Mouse (Mus musculus): ENCODE measurements around the gene Myo1d. TPM values are rescaled to one million over a fixed set of nuclear protein-coding genes. Genes with fewer than 3 reads are reported as not detected.

The Myo1d gene
- polyA plus RNA-seq, 1 experiment from 2014 or later, result 2.1 TPM

GRCm38 (mm10) chr11:80719014-80719413 is 60.8 kb downstream of the Myo1d start:
- no peaks in the 10 kb centered on the region for H3K9me3 ChIP-seq (ENCODE audit: control insufficient read depth, low read length)
- no peaks in the 10 kb centered on the region for H3K27me3 ChIP-seq (replicated peaks; ENCODE audit: control insufficient read depth, insufficient read depth, low read length)
- no peak overlapping the region for H3K9ac ChIP-seq (ENCODE audit: low read depth, low read length)
- no peak overlapping the region for H3K4me2 ChIP-seq (ENCODE audit: low read length)
- whole genome bisulfite sequencing, result 87% methylated on average over 1 of the region's 1 CpGs
- no peak for ATAC-seq
- no peak overlapping the region for H3K27ac ChIP-seq (ENCODE audit: low read depth, low read length)
- H3K4me3 ChIP-seq (ENCODE audit: low read length), result no peak overlapping the region
- no peaks in the 10 kb centered on the region for H3K4me1 ChIP-seq (ENCODE audit: control insufficient read depth, insufficient read depth, low read depth, low read length)
- H3K36me3 ChIP-seq (ENCODE audit: control insufficient read depth, insufficient read depth, low read length), result no peaks in the 10 kb centered on the region

GRCm38 (mm10) chr11:80718036-80718435 is 61.8 kb downstream of the Myo1d start:
- H3K27me3 ChIP-seq (replicated peaks; ENCODE audit: control insufficient read depth, insufficient read depth, low read length), result no peaks in the 10 kb centered on the region
- H3K4me3 ChIP-seq (ENCODE audit: low read length), result no peak overlapping the region
- no peak overlapping the region for H3K9ac ChIP-seq (ENCODE audit: low read depth, low read length)
- H3K27ac ChIP-seq (ENCODE audit: low read depth, low read length), result no peak overlapping the region
- ATAC-seq, result no peak
- H3K4me2 ChIP-seq (ENCODE audit: low read length), result no peak overlapping the region
- H3K36me3 ChIP-seq (ENCODE audit: control insufficient read depth, insufficient read depth, low read length), result no peaks in the 10 kb centered on the region
- no peaks in the 10 kb centered on the region for H3K4me1 ChIP-seq (ENCODE audit: control insufficient read depth, insufficient read depth, low read depth, low read length)
- H3K9me3 ChIP-seq (ENCODE audit: control insufficient read depth, low read length), result no peaks in the 10 kb centered on the region

GRCm38 (mm10) chr11:80715115-80715514 is 64.7 kb downstream of the Myo1d start:
- Histone ChIP-seq H3K4me3 (ENCODE audit: low read length) (no peak overlapping the region), H3K27me3 (replicated peaks; ENCODE audit: control insufficient read depth, insufficient read depth, low read length) (no peaks in the 10 kb centered on the region), H3K27ac (ENCODE audit: low read depth, low read length) (no peak overlapping the region), H3K36me3 (ENCODE audit: control insufficient read depth, insufficient read depth, low read length) (no peaks in the 10 kb centered on the region), H3K9ac (ENCODE audit: low read depth, low read length) (no peak overlapping the region), H3K9me3 (ENCODE audit: control insufficient read depth, low read length) (no peaks in the 10 kb centered on the region), H3K4me1 (ENCODE audit: control insufficient read depth, insufficient read depth, low read depth, low read length) (no peaks in the 10 kb centered on the region), H3K4me2 (ENCODE audit: low read length) (no peak overlapping the region)
- WGBS, result 78% methylated on average over 2 of the region's 2 CpGs
- no peak for ATAC-seq

- Histone ChIP-seq H3K4me3 (ENCODE audit: low read length) (no peak overlapping the region), H3K9me3 (ENCODE audit: control insufficient read depth, low read length) (no peaks in the 10 kb centered on the region), H3K27me3 (replicated peaks; ENCODE audit: control insufficient read depth, insufficient read depth, low read length) (no peaks in the 10 kb centered on the region), H3K9ac (ENCODE audit: low read depth, low read length) (no peak overlapping the region), H3K36me3 (ENCODE audit: control insufficient read depth, insufficient read depth, low read length) (no peaks in the 10 kb centered on the region), H3K4me1 (ENCODE audit: control insufficient read depth, insufficient read depth, low read depth, low read length) (no peaks in the 10 kb centered on the region), H3K27ac (ENCODE audit: low read depth, low read length) (no peak overlapping the region), H3K4me2 (ENCODE audit: low read length) (no peak overlapping the region)
- no peak for ATAC-seq
- 87% methylated on average over 1 of the region's 1 CpGs for WGBS
Observed at GRCm38 (mm10) chr11:80713705-80714104, 66.1 kb downstream of the Myo1d start.

- 73% methylated on average over 3 of the region's 3 CpGs for WGBS
- no peak for ATAC-seq
Observed at GRCm38 (mm10) chr11:80712201-80712600, 67.6 kb downstream of the Myo1d start.

GRCm38 (mm10) chr11:80711336-80711735 is 68.5 kb downstream of the Myo1d start:
- Histone ChIP-seq H3K9me3 (ENCODE audit: control insufficient read depth, low read length) (no peaks in the 10 kb centered on the region), H3K4me3 (ENCODE audit: low read length) (no peak overlapping the region), H3K27me3 (replicated peaks; ENCODE audit: control insufficient read depth, insufficient read depth, low read length) (no peaks in the 10 kb centered on the region), H3K9ac (ENCODE audit: low read depth, low read length) (no peak overlapping the region), H3K36me3 (ENCODE audit: control insufficient read depth, insufficient read depth, low read length) (no peaks in the 10 kb centered on the region), H3K4me2 (ENCODE audit: low read length) (no peak overlapping the region), H3K27ac (ENCODE audit: low read depth, low read length) (no peak overlapping the region), H3K4me1 (ENCODE audit: control insufficient read depth, insufficient read depth, low read depth, low read length) (no peaks in the 10 kb centered on the region)
- 71% methylated on average over 6 of the region's 6 CpGs for WGBS
- ATAC-seq, result no peak

More at GRCm38 (mm10) chr11:80712201-80712600, 67.6 kb downstream of the Myo1d start:
- Histone ChIP-seq H3K9me3 (ENCODE audit: control insufficient read depth, low read length) (no peaks in the 10 kb centered on the region), H3K4me2 (ENCODE audit: low read length) (no peak overlapping the region), H3K27ac (ENCODE audit: low read depth, low read length) (no peak overlapping the region), H3K9ac (ENCODE audit: low read depth, low read length) (no peak overlapping the region), H3K4me1 (ENCODE audit: control insufficient read depth, insufficient read depth, low read depth, low read length) (no peaks in the 10 kb centered on the region), H3K4me3 (ENCODE audit: low read length) (no peak overlapping the region), H3K27me3 (replicated peaks; ENCODE audit: control insufficient read depth, insufficient read depth, low read length) (no peaks in the 10 kb centered on the region), H3K36me3 (ENCODE audit: control insufficient read depth, insufficient read depth, low read length) (no peaks in the 10 kb centered on the region)

GRCm38 (mm10) chr11:80700611-80701010 is 79.2 kb downstream of the Myo1d start:
- no peaks in the 10 kb centered on the region for H3K4me1 ChIP-seq (ENCODE audit: control insufficient read depth, insufficient read depth, low read depth, low read length)
- no peak overlapping the region for H3K9ac ChIP-seq (ENCODE audit: low read depth, low read length)
- H3K27me3 ChIP-seq (replicated peaks; ENCODE audit: control insufficient read depth, insufficient read depth, low read length), result no peaks in the 10 kb centered on the region
- H3K9me3 ChIP-seq (ENCODE audit: control insufficient read depth, low read length), result no peaks in the 10 kb centered on the region
- no peaks in the 10 kb centered on the region for H3K36me3 ChIP-seq (ENCODE audit: control insufficient read depth, insufficient read depth, low read length)
- no peak for ATAC-seq
- no peak overlapping the region for H3K4me3 ChIP-seq (ENCODE audit: low read length)
- no peak overlapping the region for H3K27ac ChIP-seq (ENCODE audit: low read depth, low read length)
- no peak overlapping the region for H3K4me2 ChIP-seq (ENCODE audit: low read length)
- WGBS, result 79% methylated on average over 4 of the region's 4 CpGs

- H3K4me3 ChIP-seq (ENCODE audit: low read length), result no peak overlapping the region
- 76% methylated on average over 3 of the region's 3 CpGs for WGBS
- no peaks in the 10 kb centered on the region for H3K27me3 ChIP-seq (replicated peaks; ENCODE audit: control insufficient read depth, insufficient read depth, low read length)
- no peaks in the 10 kb centered on the region for H3K4me1 ChIP-seq (ENCODE audit: control insufficient read depth, insufficient read depth, low read depth, low read length)
- H3K9ac ChIP-seq (ENCODE audit: low read depth, low read length), result no peak overlapping the region
- no peak overlapping the region for H3K27ac ChIP-seq (ENCODE audit: low read depth, low read length)
- no peak overlapping the region for H3K4me2 ChIP-seq (ENCODE audit: low read length)
- no peaks in the 10 kb centered on the region for H3K36me3 ChIP-seq (ENCODE audit: control insufficient read depth, insufficient read depth, low read length)
- H3K9me3 ChIP-seq (ENCODE audit: control insufficient read depth, low read length), result no peaks in the 10 kb centered on the region
- ATAC-seq, result no peak
Observed at GRCm38 (mm10) chr11:80698721-80699120, 81.1 kb downstream of the Myo1d start.

GRCm38 (mm10) chr11:80696350-80696749 is 83.5 kb downstream of the Myo1d start:
- Histone ChIP-seq H3K9ac (ENCODE audit: low read depth, low read length) (no peak overlapping the region), H3K27me3 (replicated peaks; ENCODE audit: control insufficient read depth, insufficient read depth, low read length) (no peaks in the 10 kb centered on the region), H3K9me3 (ENCODE audit: control insufficient read depth, low read length) (no peaks in the 10 kb centered on the region), H3K27ac (ENCODE audit: low read depth, low read length) (no peak overlapping the region), H3K36me3 (ENCODE audit: control insufficient read depth, insufficient read depth, low read length) (no peaks in the 10 kb centered on the region), H3K4me1 (ENCODE audit: control insufficient read depth, insufficient read depth, low read depth, low read length) (no peaks in the 10 kb centered on the region), H3K4me2 (ENCODE audit: low read length) (no peak overlapping the region), H3K4me3 (ENCODE audit: low read length) (no peak overlapping the region)
- no peak for ATAC-seq
- 8% methylated on average over 4 of the region's 4 CpGs for WGBS

GRCm38 (mm10) chr11:80684603-80685002 is 95.2 kb downstream of the Myo1d start:
- Histone ChIP-seq H3K4me3 (ENCODE audit: low read length) (no peak overlapping the region), H3K4me1 (ENCODE audit: control insufficient read depth, insufficient read depth, low read depth, low read length) (no peaks in the 10 kb centered on the region), H3K9ac (ENCODE audit: low read depth, low read length) (no peak overlapping the region), H3K4me2 (ENCODE audit: low read length) (no peak overlapping the region), H3K36me3 (ENCODE audit: control insufficient read depth, insufficient read depth, low read length) (no peaks in the 10 kb centered on the region), H3K27ac (ENCODE audit: low read depth, low read length) (no peak overlapping the region), H3K27me3 (replicated peaks; ENCODE audit: control insufficient read depth, insufficient read depth, low read length) (no peaks in the 10 kb centered on the region), H3K9me3 (ENCODE audit: control insufficient read depth, low read length) (no peaks in the 10 kb centered on the region)
- 83% methylated on average over 5 of the region's 5 CpGs for WGBS
- ATAC-seq, result no peak

Data from hindbrain, embryonic 16.5 days (tissue).